Mouse (Mus musculus) left cerebral cortex, adult 2 months (tissue): ENCODE results near the gene Lyz1. TPM values are rescaled to one million over a fixed set of nuclear protein-coding genes. Genes with fewer than 3 reads are reported as not detected.
"Not testable (repeated sequence)": the region's sequence is repeated elsewhere in the genome, so short reads cannot be mapped to it uniquely, and the experiment has no call there.

Experiments
- DNase-seq, 2 experiments: peaks; one replicate each; pipeline ENCODE4 v3.0.0; 2021 to 2022; ENCODE audit warnings: low spot score in 2 of 2, mixed read lengths in 1 of 2; ENCODE audit errors: extremely low spot score in 1 of 2
- H3K27ac ChIP-seq: fragments of 200-600 bp; 2 replicates; pipeline ENCODE4 v1.8.1; 2022
- H3K4me3 ChIP-seq: fragments of 200-600 bp; 2 replicates; pipeline ENCODE4 v1.8.1; 2022
- CTCF ChIP-seq: fragments of 200-600 bp; IDR thresholded peaks from 2 replicates; pipeline ENCODE4 v1.8.1; 2022; ENCODE audit warnings: antibody characterized with exemption, mild to moderate bottlenecking, moderate library complexity
- intact Hi-C: fragments of 180-260 bp; cut with DNase I; formaldehyde crosslinking; loops from one replicate; pipeline ENCODE4 v1.15.1; 2025
- total RNA-seq, 2 experiments: library from RNA; stranded (reverse); gene quantifications; 2 replicates each; pipeline ENCODE4 v1.2.3; 2021

Gene Lyz1
- total RNA-seq, 2 experiments from 2014 or later: 1.4 to 1.6 TPM

DNA sequence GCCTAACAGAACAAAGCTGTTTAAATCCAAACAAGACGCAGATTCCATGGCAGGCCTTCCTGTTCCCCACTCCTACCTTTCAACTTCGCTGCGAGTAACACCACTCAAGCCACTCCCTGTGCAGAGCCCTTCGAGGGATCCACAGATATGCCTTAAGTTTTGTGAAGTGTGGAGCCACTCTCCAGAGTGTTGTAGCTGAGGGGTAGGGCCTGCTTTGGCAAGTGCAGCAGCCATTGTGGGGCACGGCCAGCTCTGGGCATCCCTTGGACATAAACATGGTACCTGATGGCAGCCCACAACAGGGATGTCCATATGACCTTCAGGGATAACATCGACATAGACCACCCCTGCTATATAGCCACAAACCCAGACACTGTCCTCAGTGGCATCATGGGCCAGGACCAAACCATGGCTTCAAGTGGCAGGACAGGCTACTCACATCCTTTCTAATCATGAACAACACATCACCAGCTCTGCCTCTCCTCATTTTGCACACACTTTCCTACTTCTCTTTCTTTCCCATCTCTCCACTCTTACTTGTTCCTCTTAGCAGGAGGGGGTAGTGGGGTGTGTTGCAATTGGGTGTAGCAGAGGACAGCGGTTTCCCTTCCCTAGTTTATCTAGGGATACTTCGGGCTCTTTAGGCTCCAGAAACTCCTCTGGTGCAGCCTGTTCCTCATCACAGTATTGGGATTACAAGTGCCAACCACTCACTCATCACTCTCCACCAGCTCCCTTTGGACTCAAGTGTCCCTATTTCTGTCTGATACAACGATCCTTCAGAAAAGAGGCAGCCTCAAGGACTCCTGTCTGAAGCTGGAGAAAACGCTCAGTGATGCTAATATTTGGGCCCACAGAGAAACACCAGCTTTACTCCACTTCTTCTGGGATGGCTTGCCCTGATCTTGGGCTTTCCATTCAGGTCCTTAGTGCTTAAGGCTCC lies 7.8 kb downstream of the Lyz1 start:
- Histone ChIP-seq H3K4me3 (no peak overlapping the region), H3K27ac (no peak overlapping the region)
- no peak for TF ChIP-seq CTCF
- no peak for DNase-seq
- intact Hi-C loops: no loop called here

DNA sequence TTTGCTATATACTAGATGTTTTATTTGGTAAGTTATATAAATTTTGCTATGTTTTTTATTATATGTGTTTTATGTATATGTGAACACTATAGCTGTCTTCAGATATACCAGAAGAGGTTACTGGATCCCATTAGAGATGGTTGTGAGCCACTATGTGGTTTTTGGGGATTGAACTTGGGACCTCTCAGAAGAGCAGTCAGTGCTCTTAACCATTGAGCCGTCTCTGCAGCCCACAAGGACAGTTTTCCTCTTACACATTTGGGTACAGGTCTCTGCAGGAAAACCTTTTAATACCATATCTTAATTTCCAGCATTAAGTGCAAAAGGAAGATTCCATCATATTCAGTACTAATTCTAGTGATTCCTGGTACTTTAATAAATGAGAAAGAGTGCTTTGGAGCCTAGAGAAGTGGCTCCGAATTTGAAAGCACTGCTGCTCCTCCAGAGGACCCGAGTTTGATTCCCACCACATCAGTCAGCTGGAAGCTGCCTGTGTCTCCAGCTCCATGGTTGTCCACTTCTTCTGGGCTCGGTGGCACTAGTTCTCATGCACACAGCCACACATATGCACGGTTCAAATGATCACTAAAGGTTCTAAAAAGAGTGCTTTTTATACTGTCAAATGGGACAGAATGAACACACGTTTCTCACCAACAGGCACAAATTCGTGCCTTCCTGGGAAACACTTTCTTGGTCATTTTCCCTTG lies 8.6 kb downstream of the Lyz1 start:
- intact Hi-C loops: no loop called here
- DNase-seq: no peak
- no peak for TF ChIP-seq CTCF
- Histone ChIP-seq H3K4me3 (no peak overlapping the region), H3K27ac (no peak overlapping the region)

DNA sequence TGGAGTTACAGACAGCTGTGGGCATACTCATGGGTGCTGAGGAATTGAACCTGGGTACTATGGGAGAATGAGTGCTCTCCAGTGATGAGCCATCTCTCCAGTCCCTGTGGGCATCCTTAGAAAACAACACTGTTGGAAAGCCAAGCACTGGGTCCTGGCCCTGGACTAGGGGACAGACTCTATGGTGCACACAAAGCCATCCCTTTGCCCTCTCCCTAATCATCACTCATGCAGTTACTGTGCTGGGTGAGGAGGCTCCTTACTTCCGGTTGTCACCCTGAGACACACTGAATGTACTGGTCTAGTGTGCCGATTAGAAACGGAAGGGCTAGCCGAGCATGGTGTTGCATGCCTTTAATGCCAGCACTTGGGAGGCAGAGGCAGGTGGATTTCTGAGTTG lies 9.5 kb downstream of the Lyz1 start:
- intact Hi-C loops, H3K4me3 ChIP-seq, DNase-seq, H3K27ac ChIP-seq: not testable (repeated sequence)

DNA sequence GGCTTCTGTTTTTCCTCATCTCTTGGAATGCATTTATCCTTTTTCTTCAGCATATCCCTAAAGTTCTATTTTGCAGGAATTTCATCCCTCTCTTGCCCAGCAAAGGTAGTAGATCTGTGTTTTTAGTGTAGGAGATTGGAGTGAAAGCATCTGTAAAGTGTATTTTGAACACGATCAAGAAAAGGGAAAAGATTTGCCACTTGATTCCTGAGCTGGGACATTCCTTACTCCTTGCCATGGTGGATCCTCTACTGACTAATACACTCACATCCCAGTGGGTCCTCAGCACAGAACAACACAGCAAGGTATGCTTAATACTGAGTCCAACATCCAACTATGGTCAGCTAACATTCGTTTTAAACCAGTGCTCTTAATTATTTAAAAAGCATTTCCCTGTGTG lies 10.1 kb downstream of the Lyz1 start:
- DNase-seq: no peak
- H3K27ac ChIP-seq: no peak overlapping the region
- intact Hi-C loops: no loop called here
- TF ChIP-seq CTCF: no peak
- H3K4me3 ChIP-seq: no peak overlapping the region

DNA sequence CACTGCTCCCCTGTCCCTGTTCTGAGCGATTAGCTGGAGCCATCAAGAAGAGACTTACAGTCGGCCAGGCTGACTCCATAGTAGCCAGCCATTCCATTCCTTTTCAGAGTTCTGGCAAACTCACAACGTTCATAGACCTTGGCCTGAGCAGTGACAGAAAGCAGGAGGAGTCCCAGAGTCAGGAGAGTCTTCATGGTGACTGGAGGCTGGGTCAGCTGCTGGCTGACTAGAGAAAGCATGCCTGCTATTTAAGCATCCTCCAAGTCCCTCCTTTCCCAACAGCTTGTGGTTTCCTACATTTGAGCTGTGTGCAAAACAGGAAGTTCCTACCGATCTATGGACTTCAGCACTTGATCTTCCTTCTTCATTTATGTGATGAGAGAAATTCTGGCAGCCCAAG lies 10.6 kb downstream of the Lyz1 start, which contains the start of gene Lyz2:
Gene Lyz2, minus strand, starts transcription at position 273 of the 400 bp plus-strand sequence.
- no peak for DNase-seq
- no peak for TF ChIP-seq CTCF
- Histone ChIP-seq H3K27ac (no peak within 1 kb of the TSS), H3K4me3 (no peak within 1 kb of the TSS)
- intact Hi-C loops: no loop called here

DNA sequence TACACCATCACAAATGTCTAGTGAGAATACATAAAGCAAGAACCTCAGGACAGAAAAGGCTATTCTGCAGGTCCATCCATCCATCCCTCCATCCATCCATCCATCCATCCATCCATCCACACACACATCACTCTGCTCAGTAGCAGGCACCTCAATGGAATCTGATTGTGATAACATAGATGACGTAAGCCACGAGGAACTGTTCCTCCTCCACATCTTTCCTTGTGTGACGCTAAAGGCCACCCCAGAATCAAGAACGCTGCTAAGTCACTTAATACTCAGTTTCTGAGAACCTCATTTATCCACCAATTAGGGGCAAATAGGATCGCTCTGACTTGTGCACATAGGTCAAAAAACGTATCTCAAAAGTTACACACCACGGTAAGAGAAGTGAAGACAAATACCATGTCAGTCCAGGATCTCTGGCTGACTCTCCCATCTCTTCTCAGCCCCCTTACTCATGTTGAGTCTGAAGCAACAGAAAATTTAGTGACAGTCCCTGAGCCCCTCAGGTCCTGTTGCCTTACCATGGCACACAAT lies 11.2 kb downstream of the Lyz1 start:
- no peak for TF ChIP-seq CTCF
- DNase-seq: no peak
- intact Hi-C loops: loop anchor here (1.0 kb wide), 1 partner anchor 12 kb away; no protein-coding TSS in a partner anchor
- Histone ChIP-seq H3K4me3 (no peak overlapping the region), H3K27ac (no peak overlapping the region)

DNA sequence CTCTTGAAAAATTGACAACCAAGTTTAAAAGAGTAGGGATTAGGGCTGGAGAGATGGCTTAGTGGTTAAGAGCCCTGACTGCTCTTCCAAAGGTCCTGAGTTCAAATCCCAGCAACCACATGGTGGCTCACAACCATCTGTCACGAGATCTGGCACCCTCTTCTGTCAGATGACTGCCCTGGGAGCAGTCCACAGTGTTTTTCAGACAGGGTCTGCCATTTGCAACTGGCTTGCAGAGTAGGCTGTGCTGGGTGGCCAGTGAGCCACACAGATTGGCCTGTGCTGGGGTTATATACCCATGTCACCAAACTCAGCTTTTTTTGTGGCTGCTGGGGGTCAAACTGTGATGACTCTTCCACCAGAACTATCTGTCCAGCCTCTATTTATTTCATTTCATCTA lies 12.7 kb downstream of the Lyz1 start:
- Histone ChIP-seq H3K4me3 (no peak overlapping the region), H3K27ac (no peak overlapping the region)
- DNase-seq: no peak
- TF ChIP-seq CTCF: no peak
- intact Hi-C loops: no loop called here

DNA sequence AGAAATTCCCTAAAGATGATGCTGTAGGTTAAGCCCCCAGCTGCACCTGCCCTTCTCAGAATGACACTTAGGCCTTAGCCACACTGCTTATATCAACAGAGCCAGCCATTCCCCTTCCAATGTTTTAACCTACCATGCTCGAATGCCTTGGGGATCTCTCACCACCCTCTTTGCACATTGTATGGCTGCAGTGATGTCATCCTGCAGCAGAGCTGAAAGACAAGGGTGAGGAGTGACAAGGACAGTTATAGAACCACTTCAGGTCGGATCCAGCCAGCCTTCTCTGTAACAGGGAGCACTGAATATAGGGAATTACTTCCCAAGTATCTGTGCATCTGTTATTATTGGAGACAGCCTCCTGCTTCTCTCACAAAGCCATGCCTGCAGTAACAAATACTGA lies 14.2 kb downstream of the Lyz1 start:
- H3K4me3 ChIP-seq, intact Hi-C loops, DNase-seq, H3K27ac ChIP-seq: not testable (repeated sequence)

DNA sequence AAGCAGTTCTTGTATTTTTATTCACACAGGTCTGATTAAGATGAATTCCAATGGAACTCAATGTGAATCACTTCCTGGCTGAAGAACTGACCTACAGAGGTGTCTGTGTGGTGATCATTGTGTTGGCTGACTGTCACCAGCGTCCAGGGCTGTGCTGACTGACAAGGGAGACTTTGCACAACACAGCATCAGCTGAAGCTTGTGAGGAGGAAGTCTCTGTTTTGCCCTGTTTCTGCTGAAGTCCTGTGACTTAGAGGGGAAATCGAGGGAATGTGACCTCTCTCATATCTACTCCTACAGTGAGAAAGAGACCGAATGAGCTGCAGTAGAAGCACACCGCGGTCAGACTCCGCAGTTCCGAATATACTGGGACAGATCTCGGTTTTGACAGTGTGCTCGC lies 14.9 kb downstream of the Lyz1 start:
- H3K4me3 ChIP-seq, H3K27ac ChIP-seq, DNase-seq, intact Hi-C loops: not testable (repeated sequence)

DNA sequence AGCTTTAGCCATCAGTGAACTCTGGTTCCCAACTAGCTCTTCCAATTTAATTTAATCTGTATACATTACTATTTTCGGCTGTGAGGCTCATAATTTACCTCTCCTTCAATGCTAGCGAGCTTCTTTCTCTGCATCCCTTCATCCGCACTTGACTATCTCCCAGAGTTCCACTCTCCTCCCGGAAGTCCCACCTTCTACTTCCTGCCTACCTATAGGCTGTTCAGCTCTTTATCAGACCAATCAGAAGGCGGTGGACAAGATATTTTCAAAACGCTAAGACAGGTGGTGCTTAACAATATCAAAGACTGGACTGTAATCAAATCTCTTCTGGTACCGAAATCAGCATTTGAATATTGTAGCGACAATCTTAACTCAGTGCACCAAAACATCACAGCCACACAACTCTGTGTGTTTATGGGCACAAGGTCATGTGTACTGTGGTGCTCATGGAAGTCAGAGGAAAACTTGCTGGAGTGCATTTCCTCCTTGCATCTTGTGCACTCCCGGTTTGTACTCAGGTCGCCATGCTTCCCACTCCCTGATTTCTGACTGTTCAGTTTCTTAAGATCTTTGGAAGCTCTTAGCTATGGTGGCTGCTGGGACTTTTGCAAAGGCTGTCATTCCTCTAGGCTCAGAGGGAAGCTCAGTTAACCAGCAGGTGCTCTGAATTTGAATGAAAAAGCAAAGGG lies 16.8 kb downstream of the Lyz1 start:
- H3K4me3 ChIP-seq: no peak overlapping the region
- H3K27ac ChIP-seq: no peak overlapping the region
- DNase-seq: no peak
- intact Hi-C loops: no loop called here
- TF ChIP-seq CTCF: no peak

DNA sequence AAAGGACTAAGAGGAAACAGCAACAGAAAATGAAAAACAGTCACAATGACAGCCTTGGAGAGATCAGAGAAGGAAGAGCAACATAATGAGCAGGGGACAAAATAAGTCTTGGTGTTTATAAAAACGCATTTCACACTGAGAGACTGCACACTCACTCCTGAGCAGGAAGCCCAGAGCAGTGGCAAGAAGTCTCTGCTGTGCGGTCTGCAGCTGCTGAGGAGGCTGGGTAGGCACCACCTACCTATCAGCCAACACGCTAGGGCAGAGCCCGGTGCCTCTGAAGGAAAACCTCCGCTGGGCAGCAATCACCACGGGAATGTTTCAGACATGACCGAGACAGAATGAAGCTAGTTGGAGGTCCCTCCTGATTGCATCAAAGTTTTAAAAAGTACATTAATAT lies 18.0 kb downstream of the Lyz1 start:
- not testable (repeated sequence) for DNase-seq, H3K4me3 ChIP-seq, H3K27ac ChIP-seq
- intact Hi-C loops: loop anchor here (5.0 kb wide), 1 partner anchor 163 kb away; no protein-coding TSS in a partner anchor

DNA sequence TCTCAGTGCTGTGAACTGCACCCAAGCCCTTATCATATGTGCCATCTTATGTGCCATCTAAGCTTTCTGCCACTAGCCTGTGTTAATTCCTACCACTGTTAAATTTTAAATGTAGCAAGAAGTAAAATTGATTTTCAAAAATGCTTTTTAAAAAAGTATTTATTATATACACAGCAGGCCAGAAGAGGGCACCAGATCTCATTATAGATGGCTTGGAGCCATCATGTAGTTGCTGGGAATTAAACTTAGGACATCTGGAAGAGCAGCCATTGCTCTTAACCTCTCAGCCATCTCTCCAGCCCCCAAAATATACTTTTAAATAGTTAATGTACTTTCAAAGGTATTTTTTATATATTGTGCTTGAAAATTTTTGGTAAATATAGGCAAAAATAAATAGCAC lies 20.6 kb downstream of the Lyz1 start:
- Histone ChIP-seq H3K27ac (no peak overlapping the region), H3K4me3 (no peak overlapping the region)
- TF ChIP-seq CTCF: peak; percentile 23
- DNase-seq: no peak
- intact Hi-C loops: loop anchor here (5.0 kb wide), 1 partner anchor 165 kb away; no protein-coding TSS in a partner anchor
